Mouse (Mus musculus): ENCODE measurements at regions not wholly inside any gene's neighbourhood (a gene's known extent, or its start where the extent isn't known, plus 50 kb on each side); places are given as distances from the start of the nearest gene placed in this dataset.

GRCm38 (mm10) chr1:73857497-73857896 lies 266.8 kb downstream of the Tns1 start:
- no peak for DNase-seq

GRCm38 (mm10) chr1:73856811-73857210 lies 267.4 kb downstream of the Tns1 start:
- no peak for DNase-seq

GRCm38 (mm10) chr1:73855306-73855705 lies 268.9 kb downstream of the Tns1 start:
- DNase-seq, result no peak

GRCm38 (mm10) chr1:73853851-73854250 lies 270.4 kb downstream of the Tns1 start:
- no peak for DNase-seq

- no peak for DNase-seq
Observed at GRCm38 (mm10) chr1:73850173-73851014, 273.9 kb downstream of the Tns1 start.

- no peak for DNase-seq
Observed at GRCm38 (mm10) chr1:73848370-73848769, 275.9 kb downstream of the Tns1 start.

- DNase-seq, result no peak
Observed at GRCm38 (mm10) chr1:73847126-73847525, 277.1 kb downstream of the Tns1 start.

- DNase-seq, result no peak
Observed at GRCm38 (mm10) chr1:73845115-73845514, 279.1 kb downstream of the Tns1 start.

- DNase-seq, result no peak
Observed at GRCm38 (mm10) chr1:73844574-73844973, 279.7 kb downstream of the Tns1 start.

- DNase-seq, result no peak
Observed at GRCm38 (mm10) chr1:73839351-73839750, 284.9 kb downstream of the Tns1 start.

- DNase-seq, result no peak
Observed at GRCm38 (mm10) chr1:73836680-73837079, 287.6 kb downstream of the Tns1 start.

- DNase-seq, result no peak
Observed at GRCm38 (mm10) chr1:73834566-73834965, 289.7 kb downstream of the Tns1 start.

GRCm38 (mm10) chr1:73830486-73831132 lies 293.6 kb downstream of the Tns1 start:
- DNase-seq, result no peak

GRCm38 (mm10) chr1:73828996-73829395 lies 295.3 kb downstream of the Tns1 start:
- DNase-seq, result peak; percentile 13

GRCm38 (mm10) chr1:73826243-73826930 lies 297.9 kb downstream of the Tns1 start:
- peak; percentile 76 for DNase-seq

GRCm38 (mm10) chr1:73824406-73825184 lies 299.7 kb downstream of the Tns1 start:
- DNase-seq, result no peak

- no peak for DNase-seq
Observed at GRCm38 (mm10) chr1:73823726-73824125, 300.5 kb downstream of the Tns1 start.

- no peak for DNase-seq
Observed at GRCm38 (mm10) chr1:73822616-73823015, 301.6 kb downstream of the Tns1 start.

- DNase-seq, result no peak
Observed at GRCm38 (mm10) chr1:73820701-73821100, 303.5 kb downstream of the Tns1 start.

GRCm38 (mm10) chr1:73807206-73807605 lies 317.0 kb downstream of the Tns1 start:
- no peak for DNase-seq

GRCm38 (mm10) chr1:73805156-73805555 lies 319.1 kb downstream of the Tns1 start:
- no peak for DNase-seq

- no peak for DNase-seq
Observed at GRCm38 (mm10) chr1:73799996-73800395, 324.3 kb downstream of the Tns1 start.

GRCm38 (mm10) chr1:73799246-73799645 lies 325.0 kb downstream of the Tns1 start:
- no peak for DNase-seq

Data from thymus, postnatal 14 days (tissue).